Mouse (Mus musculus) neural tube, embryonic 11.5 days (tissue): ENCODE data around the gene 4930522H14Rik. TPM values are rescaled to one million over a fixed set of nuclear protein-coding genes. Genes with fewer than 3 reads are reported as not detected.

Source experiments
- ATAC-seq: fragments of 200-750 bp; cut with Nextera tagmentation; 2 replicates; pipeline ENCODE4 v1.8.0; 2017; ENCODE audit warnings: moderate number of reproducible peaks, mild to moderate bottlenecking, moderate TSS enrichment, moderate library complexity; ENCODE audit not compliant: insufficient read depth, low FRiP score, low TSS enrichment
- DNase-seq: peaks from one replicate; pipeline ENCODE4 v3.0.0-alpha.2; 2015; ENCODE audit warnings: low spot score
- H3K27ac ChIP-seq: fragments of 300-500 bp; sonication (generic); 2 replicates; pipeline ENCODE4 v1.5.1; 2014; ENCODE audit warnings: low read depth, mild to moderate bottlenecking, low read length
- H3K27me3 ChIP-seq: fragments of 300-500 bp; sonication (generic); 2 replicates; pipeline ENCODE4 v1.6.1; 2014; ENCODE audit warnings: mild to moderate bottlenecking, low read length, mixed read lengths; ENCODE audit not compliant: control insufficient read depth, insufficient read depth
- H3K36me3 ChIP-seq: fragments of 300-500 bp; sonication (generic); 2 replicates; pipeline ENCODE4 v1.6.1; 2014; ENCODE audit warnings: mild to moderate bottlenecking, low read length, moderate library complexity, mixed read lengths; ENCODE audit not compliant: control insufficient read depth, insufficient read depth
- H3K4me1 ChIP-seq: fragments of 300-500 bp; sonication (generic); 2 replicates; pipeline ENCODE4 v1.6.1; 2014; ENCODE audit warnings: low read length, mixed read lengths; ENCODE audit not compliant: control insufficient read depth, insufficient read depth
- H3K4me2 ChIP-seq: fragments of 300-500 bp; sonication (generic); 2 replicates; pipeline ENCODE4 v1.6.1; 2014; ENCODE audit warnings: low read depth, mild to moderate bottlenecking, moderate library complexity
- H3K4me3 ChIP-seq: fragments of 300-500 bp; sonication (generic); 2 replicates; pipeline ENCODE4 v1.5.1; 2014; ENCODE audit warnings: low read depth, low read length
- H3K9ac ChIP-seq: fragments of 300-500 bp; sonication (generic); 2 replicates; pipeline ENCODE4 v1.6.1; 2014; ENCODE audit warnings: mild to moderate bottlenecking, low read length
- H3K9me3 ChIP-seq: fragments of 300-500 bp; sonication (generic); 2 replicates; pipeline ENCODE4 v1.6.1; 2016; ENCODE audit warnings: low read length; ENCODE audit not compliant: control insufficient read depth
- WGBS: fragments of 180-500 bp; shearing (Covaris S2); extraction: QIAGEN DNeasy Blood & Tissue Kit; methylation state at CpG from one replicate; pipeline ENCODE4 v1.1.7; 2014; 5-methylcytosine and 5-hydroxymethylcytosine counted together
- polyA plus RNA-seq: library from polyadenylated mRNA; unstranded; fragments of >200 nt; fragmentation: Nextera tagmentation; extraction: Ambion mirVana; gene quantifications from 2 replicates; pipeline ENCODE4 v1.2.1, GENCODE M21; 2014

4930522H14Rik gene
- not detected in 2 replicates for polyA plus RNA-seq

DNA sequence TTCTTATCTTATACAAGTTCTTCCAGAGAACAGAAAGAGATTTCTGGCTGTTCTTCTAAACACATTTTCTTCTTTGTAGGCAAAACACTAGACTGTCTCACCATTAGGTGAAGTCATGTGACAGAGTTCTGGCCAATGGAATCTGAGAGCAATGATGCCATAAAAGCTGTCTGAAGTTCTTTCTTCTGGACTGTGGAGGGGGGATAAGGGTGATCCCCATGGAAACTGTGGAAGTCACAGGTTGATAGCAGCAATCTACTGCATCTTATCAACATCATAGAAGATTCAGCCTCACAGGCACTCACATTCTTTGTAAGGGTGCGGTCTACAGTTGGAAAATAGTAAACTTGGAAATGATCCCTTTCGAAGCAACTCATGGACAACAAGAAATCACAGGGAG lies at the start of gene 4930522H14Rik:
4930522H14Rik (minus strand) TSS at position 187 of the 400 bp plus-strand sequence.
- no peak within 1 kb of the TSS for H3K27ac ChIP-seq
- H3K4me2 ChIP-seq, result no peak within 1 kb of the TSS
- H3K9ac ChIP-seq, result no peak within 1 kb of the TSS
- WGBS, result 97% methylated on average over 2 of the region's 2 CpGs
- H3K36me3 ChIP-seq, result no peaks in the 10 kb centered on the region
- ATAC-seq, result no peak
- no peaks in the 10 kb centered on the region for H3K4me1 ChIP-seq
- DNase-seq, result no peak
- no peak within 1 kb of the TSS for H3K4me3 ChIP-seq
- no peaks in the 10 kb centered on the region for H3K27me3 ChIP-seq
- H3K9me3 ChIP-seq, result no peaks in the 10 kb centered on the region

DNA sequence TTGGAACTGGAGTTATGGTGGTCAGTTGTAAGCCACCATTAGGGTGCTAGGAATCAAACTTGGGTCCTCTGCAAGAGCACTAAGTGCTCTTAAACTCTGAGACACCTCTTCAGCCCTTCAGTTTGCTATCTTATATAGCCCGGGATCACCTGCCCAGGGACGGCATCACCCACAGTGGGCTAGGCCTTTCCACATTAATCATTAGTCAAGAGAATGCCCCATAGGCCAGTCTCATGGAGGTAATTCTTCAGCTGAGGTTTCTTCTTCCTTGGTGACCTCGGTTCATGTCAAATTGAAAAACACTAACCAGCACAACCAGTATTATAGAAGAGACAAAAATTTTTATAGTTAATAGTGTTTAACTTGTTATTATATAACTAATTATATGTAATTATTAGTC lies 47.3 kb upstream of the 4930522H14Rik start:
- Histone ChIP-seq H3K27me3 (no peaks in the 10 kb centered on the region), H3K9me3 (no peaks in the 10 kb centered on the region), H3K4me3 (no peak overlapping the region), H3K4me2 (no peak overlapping the region), H3K4me1 (no peaks in the 10 kb centered on the region), H3K36me3 (no peaks in the 10 kb centered on the region), H3K27ac (no peak overlapping the region), H3K9ac (no peak overlapping the region)
- DNase-seq, result no peak
- ATAC-seq, result no peak
- 85% methylated on average over 3 of the region's 3 CpGs for WGBS

DNA sequence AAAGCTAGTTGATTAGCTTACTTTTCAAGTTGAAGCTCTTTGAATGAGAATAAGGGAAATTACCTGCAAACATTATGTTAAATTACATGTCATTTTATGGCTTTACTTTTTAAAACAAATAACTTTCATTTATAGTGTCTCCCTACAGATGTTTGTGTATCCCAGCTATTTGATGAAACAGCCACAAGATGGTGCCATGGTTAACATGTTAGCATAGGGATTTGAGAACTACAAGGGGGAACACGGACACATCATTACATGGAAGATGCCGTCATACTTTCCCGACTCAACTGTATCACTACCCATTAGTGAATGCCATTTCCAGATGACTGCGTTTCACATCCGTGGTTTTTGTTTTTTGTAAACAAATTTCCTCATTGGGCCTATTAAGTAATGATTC lies 45.8 kb upstream of the 4930522H14Rik start:
- H3K36me3 ChIP-seq, result no peaks in the 10 kb centered on the region
- ATAC-seq (no peak), DNase-seq (no peak)
- no peak overlapping the region for H3K9ac ChIP-seq
- no peaks in the 10 kb centered on the region for H3K27me3 ChIP-seq
- H3K4me3 ChIP-seq, result no peak overlapping the region
- no peak overlapping the region for H3K4me2 ChIP-seq
- 77% methylated on average over 5 of the region's 5 CpGs for WGBS
- H3K4me1 ChIP-seq, result no peaks in the 10 kb centered on the region
- H3K9me3 ChIP-seq, result no peaks in the 10 kb centered on the region
- no peak overlapping the region for H3K27ac ChIP-seq

DNA sequence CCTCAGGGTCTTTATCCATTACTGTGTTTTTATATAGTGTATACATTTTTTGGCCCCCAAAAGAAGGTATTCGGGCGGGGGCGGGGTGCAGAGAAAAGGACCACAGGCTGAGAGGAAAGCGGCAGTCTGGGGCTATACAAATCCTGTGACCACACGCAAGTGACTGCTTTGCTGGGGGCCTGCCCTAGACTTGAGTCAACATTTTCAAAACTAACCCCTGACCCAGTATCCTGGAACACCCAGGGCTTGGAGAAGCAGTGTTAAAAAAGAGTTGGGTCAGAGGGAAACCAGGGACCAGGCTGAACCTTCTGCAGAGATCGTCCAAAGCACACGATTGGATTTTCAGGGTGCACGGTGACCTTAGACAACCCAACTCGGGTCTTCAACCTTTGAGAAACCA lies 43.7 kb upstream of the 4930522H14Rik start:
- no peak overlapping the region for H3K27ac ChIP-seq
- H3K27me3 ChIP-seq, result no peaks in the 10 kb centered on the region
- no peak for DNase-seq
- H3K4me1 ChIP-seq, result no peaks in the 10 kb centered on the region
- H3K9ac ChIP-seq, result no peak overlapping the region
- H3K9me3 ChIP-seq, result no peaks in the 10 kb centered on the region
- no peak for ATAC-seq
- H3K36me3 ChIP-seq, result no peaks in the 10 kb centered on the region
- H3K4me3 ChIP-seq, result no peak overlapping the region
- no peak overlapping the region for H3K4me2 ChIP-seq
- WGBS, result 80% methylated on average over 9 of the region's 9 CpGs

DNA sequence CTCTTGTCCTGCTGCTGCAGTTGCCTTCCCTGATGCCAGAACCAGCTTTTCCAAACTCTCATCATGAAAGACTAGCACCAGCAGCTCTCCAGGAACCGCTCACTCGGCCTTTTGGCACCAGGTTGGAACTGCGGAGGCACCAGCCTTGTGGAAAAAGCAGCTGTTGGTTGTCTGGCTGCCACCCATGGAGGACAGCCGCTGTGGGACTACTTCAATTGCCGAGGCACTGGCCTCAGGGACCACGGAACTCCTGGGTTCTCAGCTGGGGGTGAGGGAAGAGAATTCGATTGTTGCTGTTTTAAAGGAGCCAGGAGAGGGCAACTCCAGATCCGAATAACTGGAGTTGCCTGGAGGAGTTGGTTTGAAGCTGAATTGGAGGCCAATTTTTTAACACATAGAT lies 43.2 kb upstream of the 4930522H14Rik start:
- Histone ChIP-seq H3K4me3 (no peak overlapping the region), H3K9ac (no peak overlapping the region), H3K36me3 (no peaks in the 10 kb centered on the region), H3K27ac (no peak overlapping the region), H3K9me3 (no peaks in the 10 kb centered on the region), H3K27me3 (no peaks in the 10 kb centered on the region), H3K4me1 (no peaks in the 10 kb centered on the region), H3K4me2 (no peak overlapping the region)
- no peak for ATAC-seq
- 43% methylated on average over 8 of the region's 8 CpGs for WGBS
- peak; percentile 17 for DNase-seq

DNA sequence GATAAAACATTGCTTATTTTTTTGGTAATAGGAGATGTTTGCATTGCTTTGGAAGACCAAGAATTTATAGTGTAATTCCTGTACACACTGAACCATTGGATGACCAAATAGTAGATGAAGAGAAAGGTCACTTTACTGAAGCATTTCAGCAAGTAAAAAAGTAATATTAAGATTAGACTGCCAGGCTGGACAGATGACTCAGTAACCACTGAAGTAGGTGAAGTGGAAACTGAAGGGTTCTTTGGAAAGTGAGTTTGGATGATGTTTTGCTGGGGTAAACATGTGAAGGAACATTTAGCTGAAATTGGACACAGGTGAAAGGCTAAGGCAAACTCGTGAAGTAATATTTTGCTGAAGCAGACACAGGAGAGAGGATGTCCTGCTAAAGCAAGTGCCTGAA lies 41.5 kb upstream of the 4930522H14Rik start:
- Histone ChIP-seq H3K9me3 (no peaks in the 10 kb centered on the region), H3K9ac (no peak overlapping the region), H3K4me2 (no peak overlapping the region), H3K36me3 (no peaks in the 10 kb centered on the region), H3K27ac (no peak overlapping the region), H3K4me1 (no peaks in the 10 kb centered on the region; the same call in 1 of the 2 replicates), H3K4me3 (no peak overlapping the region), H3K27me3 (no peaks in the 10 kb centered on the region)
- WGBS, result 85% methylated on average over 1 of the region's 1 CpGs
- DNase-seq, result no peak
- no peak for ATAC-seq

DNA sequence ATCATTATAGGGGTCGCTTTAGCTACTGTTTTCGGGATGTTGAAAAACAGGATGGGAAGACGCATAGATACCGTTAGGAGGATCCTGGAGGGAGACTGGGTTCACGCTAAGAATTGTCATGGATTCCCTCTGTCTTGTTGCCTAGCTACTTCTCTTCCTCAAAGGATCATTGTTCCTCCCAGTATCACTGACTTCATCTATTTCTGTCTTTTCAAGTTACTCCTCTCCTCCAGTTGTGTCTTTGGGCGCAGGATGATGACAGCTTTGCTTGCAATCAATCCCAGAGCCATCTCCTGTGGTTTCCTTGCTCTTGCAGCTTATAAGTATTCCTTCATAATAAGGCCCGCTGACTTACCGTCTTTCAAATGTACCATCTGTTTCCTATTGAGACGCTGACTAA lies 38.3 kb upstream of the 4930522H14Rik start:
- Histone ChIP-seq H3K4me1 (no peaks in the 10 kb centered on the region; the same call in 1 of the 2 replicates), H3K4me3 (no peak overlapping the region), H3K9me3 (no peaks in the 10 kb centered on the region), H3K4me2 (peak overlapping the region; percentile 36), H3K27ac (0 out of 2 replicates have a peak overlapping the region, but pooled peaks have one; percentile 23), H3K36me3 (no peaks in the 10 kb centered on the region), H3K27me3 (no peaks in the 10 kb centered on the region), H3K9ac (no peak overlapping the region)
- WGBS, result 64% methylated on average over 9 of the region's 9 CpGs
- DNase-seq (no peak), ATAC-seq (peak; percentile 30; the same call in 1 of the 2 replicates)

DNA sequence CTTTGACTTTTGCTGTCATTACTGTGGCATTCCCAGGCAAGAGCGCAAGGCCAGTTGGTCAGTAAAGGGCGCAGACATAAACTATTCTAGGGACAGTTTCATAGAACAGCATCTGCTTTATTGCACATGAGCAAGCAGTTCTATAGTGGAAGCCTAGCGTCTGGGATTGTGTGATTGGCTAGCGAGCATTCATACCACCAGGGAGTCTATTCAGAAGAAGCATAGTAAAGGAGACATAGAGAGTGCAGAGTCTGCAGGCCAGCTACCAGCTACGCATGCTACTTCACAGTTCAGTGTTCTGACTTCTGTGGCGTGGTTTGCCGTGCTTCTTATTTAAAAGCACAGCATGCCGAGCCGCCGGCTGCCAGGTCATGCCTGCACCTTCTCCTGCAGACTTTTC lies 37.9 kb upstream of the 4930522H14Rik start:
- Histone ChIP-seq H3K27me3 (no peaks in the 10 kb centered on the region), H3K36me3 (no peaks in the 10 kb centered on the region), H3K4me1 (no peaks in the 10 kb centered on the region; the same call in 1 of the 2 replicates), H3K4me3 (no peak overlapping the region), H3K27ac (0 out of 2 replicates have a peak overlapping the region, but pooled peaks have one; percentile 23), H3K9me3 (no peaks in the 10 kb centered on the region), H3K9ac (no peak overlapping the region), H3K4me2 (peak overlapping the region; percentile 36)
- DNase-seq (peak; percentile 38), ATAC-seq (peak; percentile 93)
- 58% methylated on average over 10 of the region's 10 CpGs for WGBS

DNA sequence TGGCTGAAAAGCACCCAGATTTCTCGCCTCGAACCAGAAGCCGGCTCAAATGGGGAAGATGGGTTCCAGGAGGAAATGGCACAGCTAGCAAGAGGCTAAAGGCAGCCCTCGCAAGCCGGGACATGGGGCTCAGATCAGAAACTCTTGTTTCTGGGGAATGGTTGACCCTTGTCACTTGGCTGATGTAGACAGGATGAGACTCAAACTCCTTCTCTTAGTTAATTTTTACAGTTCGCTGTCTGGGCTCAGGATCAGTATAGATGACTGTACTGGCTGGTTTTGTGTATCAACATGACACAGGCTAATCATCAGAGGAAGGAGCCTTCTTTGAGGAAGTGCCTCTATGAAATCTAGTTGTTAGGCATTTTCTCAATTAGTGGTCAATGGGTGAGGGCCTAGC lies 33.6 kb upstream of the 4930522H14Rik start:
- DNase-seq, result no peak
- ATAC-seq, result no peak
- WGBS, result 98% methylated on average over 6 of the region's 6 CpGs
- H3K27ac ChIP-seq, result no peak overlapping the region
- H3K9me3 ChIP-seq, result no peaks in the 10 kb centered on the region
- H3K4me3 ChIP-seq, result no peak overlapping the region
- no peak overlapping the region for H3K9ac ChIP-seq
- H3K36me3 ChIP-seq, result no peaks in the 10 kb centered on the region
- no peaks in the 10 kb centered on the region for H3K27me3 ChIP-seq
- H3K4me2 ChIP-seq, result no peak overlapping the region
- no peaks in the 10 kb centered on the region; the same call in 1 of the 2 replicates for H3K4me1 ChIP-seq
